Mouse (Mus musculus) macrophage (primary cell): ENCODE results near the gene Erich4. TPM values are rescaled to one million over a fixed set of nuclear protein-coding genes. Genes with fewer than 3 reads are reported as not detected.

Experiments
- H3K27ac ChIP-seq: fragments of 350-480 bp; formaldehyde crosslinking; 2 replicates; pipeline ENCODE4 v1.9.0; 2021
- H3K36me3 ChIP-seq: fragments of 350-480 bp; formaldehyde crosslinking; 2 replicates; pipeline ENCODE4 v1.9.0; 2021; ENCODE audit errors: inconsistent target
- H3K4me3 ChIP-seq: fragments of 350-480 bp; formaldehyde crosslinking; 2 replicates; pipeline ENCODE4 v1.9.0; 2021; ENCODE audit errors: inconsistent target
- H3K79me2 ChIP-seq: fragments of 350-480 bp; formaldehyde crosslinking; 2 replicates; pipeline ENCODE4 v1.9.0; 2021; ENCODE audit errors: inconsistent target
- WGBS: methylation state at CpG from one replicate; pipeline ENCODE4 v1.1.7; 2026; ENCODE audit warnings: inconsistent platforms; ENCODE audit not compliant: missing documents; 5-methylcytosine and 5-hydroxymethylcytosine counted together
- polyA plus RNA-seq: library from polyadenylated mRNA; stranded (reverse); fragments of 250-400 nt; gene quantifications from 3 replicates; pipeline ENCODE4 v1.2.4, GENCODE M21; 2018; ENCODE audit warnings: inconsistent platforms

Gene Erich4
- polyA plus RNA-seq, 1 experiment from 2014 or later = not detected

- Histone ChIP-seq H3K27ac (no peak overlapping the region), H3K79me2 (no peaks in the 10 kb centered on the region), H3K36me3 (no peaks in the 10 kb centered on the region), H3K4me3 (no peak overlapping the region)
- 90% methylated on average over 21 of the region's 21 CpGs for WGBS
These were observed 624 bp downstream of the Erich4 start for GRCm38 (mm10) chr7:25614831-25615705.

DNA sequence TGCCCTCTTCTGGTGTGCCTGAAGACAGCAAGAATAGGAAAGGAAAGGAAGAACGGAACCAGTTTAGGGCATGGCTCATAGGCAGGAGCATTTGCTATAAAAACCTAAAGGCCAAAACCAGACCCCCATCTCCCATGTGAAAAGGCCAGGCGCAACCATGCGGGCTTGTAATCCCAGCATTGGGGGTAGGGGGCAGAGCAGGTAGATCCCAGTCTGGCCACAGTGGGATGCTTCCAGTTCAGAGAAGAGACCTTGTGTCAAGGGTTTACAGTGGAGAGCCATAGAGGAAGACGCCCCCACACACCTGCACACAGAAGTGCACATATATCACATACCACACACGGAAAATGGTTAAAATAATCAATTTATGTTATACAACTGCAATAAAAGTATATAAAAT lies 1.6 kb downstream of the Erich4 start:
- Histone ChIP-seq H3K36me3 (no peaks in the 10 kb centered on the region), H3K79me2 (no peaks in the 10 kb centered on the region), H3K27ac (no peak overlapping the region), H3K4me3 (no peak overlapping the region)
- 89% methylated on average over 5 of the region's 5 CpGs for WGBS

DNA sequence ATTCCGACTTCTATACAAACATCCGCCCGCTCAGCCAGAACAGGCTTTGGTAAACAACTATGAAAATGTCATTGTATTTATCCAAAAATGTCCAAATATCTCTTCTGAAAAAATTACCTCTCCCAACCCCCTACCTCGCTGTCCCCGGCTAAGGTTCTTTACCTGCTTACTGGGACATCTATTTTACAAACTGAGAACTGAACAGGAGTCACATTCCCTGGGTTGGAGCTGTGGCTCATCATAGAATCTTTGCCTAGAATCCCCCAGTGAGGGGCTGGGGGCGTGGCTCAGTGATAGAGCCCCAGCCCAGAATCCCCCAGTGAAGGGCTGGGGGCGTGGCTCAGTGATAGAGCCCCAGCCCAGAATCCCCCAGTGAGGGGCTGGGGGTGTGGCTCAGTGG lies 4.2 kb downstream of the Erich4 start:
- WGBS = 93% methylated on average over 4 of the region's 7 CpGs
- no peaks in the 10 kb centered on the region for H3K36me3 ChIP-seq
- no peak overlapping the region for H3K27ac ChIP-seq
- H3K4me3 ChIP-seq = no peak overlapping the region
- H3K79me2 ChIP-seq = no peaks in the 10 kb centered on the region

GRCm38 (mm10) chr7:25610056-25610455 lies 5.6 kb downstream of the Erich4 start:
- Histone ChIP-seq H3K27ac (no peak overlapping the region), H3K36me3 (no peaks in the 10 kb centered on the region), H3K4me3 (no peak overlapping the region), H3K79me2 (no peaks in the 10 kb centered on the region)
- WGBS = 24% methylated on average over 6 of the region's 6 CpGs

DNA sequence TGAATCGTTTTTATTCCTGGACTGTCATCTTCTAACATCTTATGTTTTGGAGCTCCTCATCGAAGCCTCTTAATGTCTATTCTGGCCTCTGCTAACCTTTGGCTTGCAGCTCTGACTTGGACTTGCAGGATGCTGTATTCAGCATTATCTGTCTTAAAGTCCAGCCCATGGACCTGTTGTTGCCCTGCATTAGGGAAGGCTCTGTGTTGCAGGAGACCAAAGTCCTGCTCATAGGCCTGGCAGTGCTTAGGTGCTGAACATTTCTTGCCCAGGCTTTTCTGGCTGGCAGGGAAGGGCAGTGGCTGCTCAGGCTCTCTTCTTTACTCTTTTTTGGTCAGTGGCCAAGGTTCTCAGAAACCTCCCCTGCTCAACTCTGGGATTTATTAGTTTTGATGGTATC lies 8.5 kb downstream of the Erich4 start:
- peak overlapping the region; percentile 42 for H3K27ac ChIP-seq
- no peaks in the 10 kb centered on the region for H3K36me3 ChIP-seq
- 61% methylated on average over 2 of the region's 2 CpGs for WGBS
- H3K4me3 ChIP-seq = no peak overlapping the region
- H3K79me2 ChIP-seq = no peaks in the 10 kb centered on the region

- Histone ChIP-seq H3K4me3 (no peak overlapping the region), H3K27ac (peak overlapping the region; percentile 42), H3K36me3 (no peaks in the 10 kb centered on the region), H3K79me2 (no peaks in the 10 kb centered on the region)
- 8% methylated on average over 4 of the region's 4 CpGs for WGBS
These were observed 9.0 kb downstream of the Erich4 start for GRCm38 (mm10) chr7:25606625-25607063.

DNA sequence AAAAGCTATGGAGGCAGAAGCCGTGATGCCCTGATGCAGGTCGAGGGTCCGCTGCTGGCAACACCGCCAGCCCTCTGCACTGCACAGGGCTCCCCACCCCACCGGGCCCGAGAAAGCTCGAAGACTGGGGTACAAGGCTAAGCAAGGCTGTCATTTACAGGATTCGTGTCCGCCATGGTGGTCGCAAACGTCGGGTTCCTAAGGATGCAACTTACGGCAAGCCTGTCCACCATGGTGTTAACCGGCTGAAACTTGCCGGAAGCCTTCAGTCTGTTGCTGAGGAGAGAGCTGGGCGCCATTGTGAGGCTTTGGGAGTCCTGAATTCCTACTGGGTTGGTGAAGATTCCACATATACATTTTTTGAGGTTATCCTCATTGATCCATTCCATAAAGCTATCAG lies 14.3 kb downstream of the Erich4 start:
- Histone ChIP-seq H3K27ac (no peak overlapping the region), H3K4me3 (no peak overlapping the region), H3K79me2 (no peaks in the 10 kb centered on the region), H3K36me3 (no peaks in the 10 kb centered on the region)
- 94% methylated on average over 16 of the region's 16 CpGs for WGBS

- 90% methylated on average over 11 of the region's 11 CpGs for WGBS
- no peaks in the 10 kb centered on the region for H3K79me2 ChIP-seq
- H3K27ac ChIP-seq = no peak overlapping the region
- no peaks in the 10 kb centered on the region for H3K36me3 ChIP-seq
- H3K4me3 ChIP-seq = no peak overlapping the region
These were observed 15.0 kb downstream of the Erich4 start for GRCm38 (mm10) chr7:25600666-25601065.

GRCm38 (mm10) chr7:25599663-25600062 lies 16.0 kb downstream of the Erich4 start:
- no peak overlapping the region for H3K4me3 ChIP-seq
- no peaks in the 10 kb centered on the region for H3K36me3 ChIP-seq
- WGBS = 19% methylated on average over 10 of the region's 10 CpGs
- H3K79me2 ChIP-seq = no peaks in the 10 kb centered on the region
- H3K27ac ChIP-seq = no peak overlapping the region

- WGBS = 46% methylated on average over 3 of the region's 3 CpGs
- no peaks in the 10 kb centered on the region for H3K36me3 ChIP-seq
- no peaks in the 10 kb centered on the region for H3K79me2 ChIP-seq
- H3K27ac ChIP-seq = no peak overlapping the region
- no peak overlapping the region for H3K4me3 ChIP-seq
These were observed 21.8 kb downstream of the Erich4 start for GRCm38 (mm10) chr7:25593859-25594258.

DNA sequence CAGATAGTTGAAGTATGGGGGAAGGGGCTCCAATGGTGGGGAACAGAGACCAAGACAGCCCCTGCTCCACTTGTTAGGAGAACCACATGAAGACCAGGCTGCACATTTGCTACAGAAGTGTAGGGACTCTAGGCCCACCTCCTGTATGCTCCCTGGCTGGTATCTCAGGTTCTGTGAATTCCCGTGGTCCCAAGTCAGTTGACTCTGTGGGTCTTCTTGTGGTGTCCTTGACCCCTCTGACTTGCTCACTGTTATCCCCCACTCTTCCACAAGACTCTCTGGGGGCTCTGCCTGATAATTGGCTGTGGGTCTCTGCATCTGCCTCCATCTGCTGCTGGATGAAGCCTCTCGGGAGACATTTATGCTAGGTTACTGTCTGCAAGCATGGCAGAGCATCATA lies 24.5 kb downstream of the Erich4 start:
- 97% methylated on average over 2 of the region's 2 CpGs for WGBS
- Histone ChIP-seq H3K4me3 (no peak overlapping the region), H3K79me2 (no peaks in the 10 kb centered on the region), H3K27ac (no peak overlapping the region), H3K36me3 (no peaks in the 10 kb centered on the region)

GRCm38 (mm10) chr7:25585351-25586204 lies 30.1 kb downstream of the Erich4 start:
- no peak overlapping the region for H3K4me3 ChIP-seq
- 93% methylated on average over 9 of the region's 9 CpGs for WGBS
- H3K36me3 ChIP-seq = no peaks in the 10 kb centered on the region
- H3K27ac ChIP-seq = no peak overlapping the region
- no peaks in the 10 kb centered on the region for H3K79me2 ChIP-seq

GRCm38 (mm10) chr7:25584651-25585050 lies 31.0 kb downstream of the Erich4 start:
- H3K79me2 ChIP-seq = no peaks in the 10 kb centered on the region
- no peaks in the 10 kb centered on the region for H3K36me3 ChIP-seq
- H3K27ac ChIP-seq = no peak overlapping the region
- WGBS = 89% methylated on average over 5 of the region's 5 CpGs
- no peak overlapping the region for H3K4me3 ChIP-seq

GRCm38 (mm10) chr7:25582301-25582810 lies 33.3 kb downstream of the Erich4 start:
- Histone ChIP-seq H3K36me3 (no peaks in the 10 kb centered on the region), H3K27ac (no peak overlapping the region), H3K79me2 (no peaks in the 10 kb centered on the region), H3K4me3 (no peak overlapping the region)
- WGBS = 93% methylated on average over 12 of the region's 15 CpGs

DNA sequence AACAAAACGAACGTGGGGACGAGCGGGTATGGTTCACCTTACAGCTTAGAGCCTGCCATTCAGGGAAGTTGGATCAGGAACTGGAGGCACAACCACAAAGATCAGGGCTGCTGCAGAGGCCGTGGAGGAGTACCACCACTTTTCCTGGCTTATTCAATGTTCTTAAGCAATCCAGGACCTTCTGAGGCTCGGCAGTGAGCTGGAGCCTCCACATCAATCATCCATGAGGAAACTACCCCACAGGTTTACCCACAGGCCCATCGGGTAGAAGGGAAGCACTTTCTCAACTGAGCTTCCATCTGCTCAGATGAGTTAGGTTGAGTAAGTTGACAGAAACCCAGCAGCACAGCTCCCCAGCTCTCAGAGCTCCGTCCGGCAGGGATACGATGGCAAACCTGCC lies 36.3 kb downstream of the Erich4 start:
- WGBS = 73% methylated on average over 10 of the region's 10 CpGs
- Histone ChIP-seq H3K27ac (no peak overlapping the region), H3K36me3 (no peaks in the 10 kb centered on the region), H3K79me2 (no peaks in the 10 kb centered on the region), H3K4me3 (no peak overlapping the region)
